Mouse (Mus musculus) ES-E14 (cell line): ENCODE measurements around the gene Cdh9. TPM values are rescaled to one million over a fixed set of nuclear protein-coding genes. Genes with fewer than 3 reads are reported as not detected.
A peak's percentile ranks its signal among the peaks of the same experiment; 100 is the strongest.

Experiments
- DNase-seq: peaks from one replicate; pipeline ENCODE4 v3.0.0-alpha.2; 2013; ENCODE audit warnings: low read depth, low spot score
- H3K27ac ChIP-seq: 2 replicates; pipeline ENCODE4 v1.5.1; 2012; ENCODE audit warnings: low read depth, mild to moderate bottlenecking, low read length, moderate library complexity, mixed read lengths; ENCODE audit not compliant: poor library complexity, insufficient read depth, severe bottlenecking
- H3K36me3 ChIP-seq: 2 replicates; pipeline ENCODE4 v1.6.1; 2012; ENCODE audit warnings: mild to moderate bottlenecking, low read length, moderate library complexity, mixed read lengths; ENCODE audit not compliant: control insufficient read depth, poor library complexity, insufficient read depth, severe bottlenecking
- H3K4me1 ChIP-seq, 2 experiments: fragments of 150-350 bp in 1 of 2; sonication (generic) in 1 of 2; 2 replicates each; pipeline ENCODE4 v1.6.1; 2012; ENCODE audit warnings: low read length in 2 of 2, mild to moderate bottlenecking in 1 of 2, mixed read lengths in 1 of 2; ENCODE audit not compliant: control insufficient read depth in 2 of 2, insufficient read depth in 2 of 2, poor library complexity in 1 of 2
- H3K4me3 ChIP-seq, 2 experiments: fragments of 150-350 bp in 1 of 2; sonication (generic) in 1 of 2; 2 replicates each; pipeline ENCODE4 v1.5.1; 2012; ENCODE audit warnings: low read length in 2 of 2, low read depth in 1 of 2, mild to moderate bottlenecking in 1 of 2, mixed read lengths in 1 of 2; ENCODE audit not compliant: insufficient read depth in 1 of 2, poor library complexity in 1 of 2, severe bottlenecking in 1 of 2
- H3K9ac ChIP-seq: 2 replicates; pipeline ENCODE4 v1.6.1; 2012; ENCODE audit warnings: low read depth, mild to moderate bottlenecking, low read length, mixed read lengths; ENCODE audit not compliant: poor library complexity, insufficient read depth, severe bottlenecking
- H3K9me3 ChIP-seq: fragments of 150-350 bp; sonication (generic); 2 replicates; pipeline ENCODE4 v1.6.1; 2012; ENCODE audit warnings: low read depth, mild to moderate bottlenecking, low read length; ENCODE audit not compliant: control insufficient read depth, insufficient read depth
- CHD2 ChIP-seq: IDR thresholded peaks from 2 replicates; pipeline ENCODE4 v1.6.1; 2014; ENCODE audit warnings: mild to moderate bottlenecking, low read depth, low read length, inconsistent platforms
- HCFC1 ChIP-seq: IDR thresholded peaks from 2 replicates; pipeline ENCODE4 v1.6.1; 2012; ENCODE audit warnings: low read length, inconsistent platforms, borderline replicate concordance; ENCODE audit not compliant: insufficient read depth
- MAFK ChIP-seq: IDR thresholded peaks from 2 replicates; pipeline ENCODE4 v1.6.1; 2014; ENCODE audit warnings: mild to moderate bottlenecking, low read depth, low read length, inconsistent platforms; ENCODE audit not compliant: insufficient read depth
- ZC3H11A ChIP-seq: IDR thresholded peaks from 2 replicates; pipeline ENCODE4 v1.6.1; 2012; ENCODE audit warnings: low read depth, mild to moderate bottlenecking, inconsistent platforms, low read length, borderline replicate concordance
- ZNF384 ChIP-seq: IDR thresholded peaks from 2 replicates; pipeline ENCODE4 v1.6.1; 2012; ENCODE audit warnings: low read depth, low read length, inconsistent platforms
- in situ Hi-C, 2 experiments: fragments of 600-800 bp; cut with MboI; formaldehyde crosslinking; loops; one replicate each; pipeline ENCODE4 v1.15.1; 2025; ENCODE audit warnings: low sequenced_read_pairs in 2 of 2, inconsistent platforms in 1 of 2; ENCODE audit not compliant: unreplicated experiment in 2 of 2
- total RNA-seq: library from RNA; depleted of rRNA; stranded (reverse); fragments of 300-350 nt; gene quantifications from 2 replicates; pipeline ENCODE4 v1.2.3, GENCODE M21; 2012; rRNA removed

The Cdh9 gene
- total RNA-seq, result 1.1 and 1.5 TPM in 2 replicates

DNA sequence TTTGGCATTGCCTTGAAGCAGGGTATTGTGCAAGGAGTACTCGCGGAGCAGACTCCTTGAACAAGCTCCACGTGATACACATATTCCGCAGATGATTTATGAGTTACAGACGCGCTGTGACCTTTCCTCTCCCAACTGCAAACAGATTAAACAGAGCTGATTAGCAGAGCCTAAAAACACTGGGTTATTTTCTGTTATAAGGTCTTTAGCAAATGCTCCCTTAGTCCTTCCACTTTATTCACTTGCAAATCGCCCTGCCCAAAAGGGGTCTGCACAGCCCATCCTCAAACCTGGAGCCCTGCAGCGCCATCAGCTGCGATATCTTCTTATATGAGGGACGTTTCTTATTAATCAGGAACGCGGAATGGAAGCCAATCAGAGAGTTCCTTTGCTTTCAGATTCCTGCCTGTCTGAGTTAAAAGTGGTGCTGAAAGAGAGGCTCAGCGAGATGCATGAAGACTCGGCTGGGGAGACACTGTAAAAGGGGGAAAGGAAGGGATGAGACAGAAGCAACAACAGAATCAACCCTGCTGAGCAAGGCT is at the start of gene Cdh9:
Cdh9 (plus strand) TSS at position 287 of the 542 bp plus-strand sequence.
- no peak within 1 kb of the TSS; the same call in 1 of the 2 replicates for H3K9ac ChIP-seq

DNA sequence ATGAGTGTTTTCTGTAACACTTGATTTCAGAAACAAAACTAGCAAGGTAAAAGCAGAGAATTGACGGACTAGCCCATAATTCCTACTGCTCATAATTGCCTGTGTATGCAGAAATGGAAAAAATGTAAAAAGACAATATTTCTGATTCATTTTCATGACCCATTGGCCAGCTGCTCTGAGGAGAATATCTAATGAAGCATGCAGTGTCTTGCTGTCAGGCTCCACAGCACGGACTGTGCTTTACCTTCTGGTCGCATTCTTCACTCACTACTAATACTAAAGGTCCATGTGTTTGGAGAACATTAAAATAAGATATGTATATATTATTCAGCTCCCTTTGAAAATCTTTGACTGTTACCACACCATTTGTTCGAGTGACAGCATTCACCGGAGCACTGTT is 49.5 kb upstream of the Cdh9 start:
- no peak overlapping the region for H3K27ac ChIP-seq
- H3K4me3 ChIP-seq, result no peak overlapping the region
- no peak overlapping the region for H3K9ac ChIP-seq
- no peaks in the 10 kb centered on the region for H3K36me3 ChIP-seq
- TF ChIP-seq CHD2, result no peak
- TF ChIP-seq ZNF384, result no peak
- TF ChIP-seq ZC3H11A, result no peak
- TF ChIP-seq MAFK, result no peak
- TF ChIP-seq HCFC1, result no peak
- H3K9me3 ChIP-seq, result no peaks in the 10 kb centered on the region
- H3K4me1 ChIP-seq, result no peaks in the 10 kb centered on the region
- in situ Hi-C loops, result no loop called here
- DNase-seq, result no peak

More for the DNA sequence above, at the start of gene Cdh9:
- no peak for TF ChIP-seq CHD2
- TF ChIP-seq ZNF384, result no peak
- no peak for TF ChIP-seq MAFK
- TF ChIP-seq ZC3H11A, result no peak
- no peak for TF ChIP-seq HCFC1
- peak within 1 kb of the TSS in 1 of 2 experiments; percentile 51; a peak in 2 of 4 replicates for H3K4me3 ChIP-seq
- in situ Hi-C loops, result no loop called here
- H3K36me3 ChIP-seq, result no peaks in the 10 kb centered on the region
- H3K9me3 ChIP-seq, result no peaks in the 10 kb centered on the region
- DNase-seq, result peak; percentile 9
- H3K27ac ChIP-seq, result no peak within 1 kb of the TSS
- no peaks in the 10 kb centered on the region for H3K4me1 ChIP-seq

DNA sequence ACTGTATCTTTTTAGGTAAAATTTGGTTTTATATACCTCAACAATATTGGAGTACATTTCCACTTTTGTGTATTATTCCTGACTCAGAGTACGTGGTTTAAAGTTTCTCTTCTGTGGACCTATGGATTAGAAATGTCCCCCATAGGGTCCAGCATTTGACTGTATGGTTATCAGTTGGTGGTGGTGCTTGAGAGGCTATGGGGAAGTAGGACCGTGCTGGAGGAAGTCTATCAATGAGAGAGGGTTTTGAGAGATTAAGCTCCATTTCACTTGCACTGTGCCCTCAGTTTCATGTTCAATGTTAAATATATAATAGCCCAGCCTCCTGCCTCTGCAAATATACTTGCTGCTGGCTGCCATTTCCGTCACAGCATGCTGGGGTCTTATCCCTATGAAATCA is 28.7 kb upstream of the Cdh9 start:
- in situ Hi-C loops, result no loop called here
- H3K4me1 ChIP-seq, result no peaks in the 10 kb centered on the region
- H3K36me3 ChIP-seq, result no peaks in the 10 kb centered on the region

DNA sequence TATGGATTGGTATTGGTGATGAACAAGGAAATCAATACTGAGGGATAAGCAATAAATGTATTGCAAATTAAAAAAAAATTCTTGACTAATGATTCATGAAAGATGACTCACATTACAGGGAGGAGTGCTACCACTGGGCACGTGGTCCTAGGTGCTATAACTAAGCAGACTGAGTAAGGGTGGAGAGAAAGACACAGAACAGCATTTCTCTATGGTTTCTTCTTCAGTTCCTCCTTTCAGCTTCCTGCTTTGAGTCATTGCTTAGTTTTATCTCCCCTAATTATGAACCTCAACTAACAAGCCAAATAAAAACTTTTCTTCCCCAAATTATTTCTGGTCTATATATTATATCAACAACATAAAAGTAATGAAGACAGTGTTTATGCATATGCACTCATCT is 26.2 kb upstream of the Cdh9 start:
- H3K4me1 ChIP-seq, result no peaks in the 10 kb centered on the region
- no peaks in the 10 kb centered on the region for H3K36me3 ChIP-seq
- no peaks in the 10 kb centered on the region for H3K9me3 ChIP-seq
- no peak for DNase-seq
- TF ChIP-seq HCFC1 (no peak), MAFK (no peak), ZNF384 (no peak), CHD2 (no peak), ZC3H11A (no peak)
- H3K27ac ChIP-seq, result no peak overlapping the region
- in situ Hi-C loops, result no loop called here
- H3K4me3 ChIP-seq, result no peak overlapping the region
- H3K9ac ChIP-seq, result no peak overlapping the region

More for the DNA sequence above, 28.7 kb upstream of the Cdh9 start:
- H3K9me3 ChIP-seq, result no peaks in the 10 kb centered on the region
- DNase-seq, result no peak
- no peak overlapping the region for H3K9ac ChIP-seq
- TF ChIP-seq HCFC1 (no peak), ZNF384 (no peak), CHD2 (no peak), ZC3H11A (no peak), MAFK (no peak)
- no peak overlapping the region for H3K27ac ChIP-seq
- H3K4me3 ChIP-seq, result no peak overlapping the region

DNA sequence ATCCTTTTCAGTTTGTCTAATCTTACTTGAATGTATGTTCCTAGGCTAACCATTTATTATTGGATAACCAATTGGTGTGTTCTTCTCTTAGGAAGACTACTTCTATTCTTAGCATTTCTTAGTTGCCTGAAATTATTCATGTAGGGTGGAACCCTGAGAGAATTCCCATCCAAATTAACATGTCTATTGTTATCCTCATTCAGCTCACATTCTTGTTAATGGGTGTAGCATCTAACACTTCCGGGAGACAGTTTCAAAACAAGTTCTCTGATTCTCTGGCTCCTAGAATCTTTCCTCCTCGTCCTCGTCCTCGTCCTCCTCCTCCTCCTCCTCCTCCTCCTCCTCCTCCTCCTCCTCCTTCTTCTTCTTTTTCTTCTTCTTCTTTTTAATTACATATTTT is 10.5 kb downstream of the Cdh9 start:
- H3K27ac ChIP-seq, result no peak overlapping the region
- H3K4me1 ChIP-seq, result peaks cover 0 to 7% of the 10 kb centered on the region in 2 experiments; a peak in 1 of 4 replicates
- H3K9me3 ChIP-seq, result no peaks in the 10 kb centered on the region
- DNase-seq, result peak; percentile 12
- in situ Hi-C loops, result no loop called here
- no peak overlapping the region for H3K9ac ChIP-seq
- TF ChIP-seq CHD2 (no peak), ZC3H11A (no peak), HCFC1 (no peak), MAFK (no peak), ZNF384 (no peak)
- H3K4me3 ChIP-seq, result no peak overlapping the region
- H3K36me3 ChIP-seq, result no peaks in the 10 kb centered on the region
